Comparison of ENCODE assay signal across 8 mouse cellular contexts in the genomic region with DNA sequence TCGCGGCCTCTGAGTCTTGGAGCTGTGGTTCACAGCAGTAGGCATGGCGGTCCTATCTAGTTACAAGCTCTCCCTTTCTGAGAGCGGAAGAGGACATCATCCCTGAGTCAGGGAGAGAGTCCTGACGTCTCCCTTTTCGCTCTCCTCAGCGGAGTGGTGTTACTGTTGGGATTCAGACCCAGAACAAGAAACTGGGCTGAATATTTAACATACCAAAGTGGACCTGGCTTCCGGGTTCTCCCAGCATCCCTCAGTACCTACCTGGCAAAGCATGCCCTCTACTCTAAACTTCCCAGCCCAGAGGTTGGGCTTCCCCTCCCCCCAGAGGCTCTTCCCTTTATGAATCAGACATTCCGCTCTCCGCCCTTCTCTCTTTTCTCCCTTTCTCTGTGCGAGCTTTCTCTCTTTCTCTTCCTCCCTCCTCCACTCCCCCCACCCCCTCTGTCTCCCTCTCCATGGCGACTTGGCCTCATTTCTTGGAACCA. TPM values are rescaled to one million over a fixed set of nuclear protein-coding genes. Genes with fewer than 3 reads are reported as not detected.
DNase-seq lines count a peak whose midpoint lies in the region; ATAC-seq lines count a peak whose summit lies in the region.

No protein-coding gene starts in this region.

- H3K27ac ChIP-seq in midbrain, embryonic 12.5 days (replicated peaks), result no peak overlapping the region

- WGBS in midbrain, embryonic 12.5 days, result 15% methylated on average over 12 of the region's 12 CpGs

- peak overlapping the region; percentile 60 for H3K4me2 ChIP-seq in midbrain, embryonic 12.5 days (replicated peaks)

- intact Hi-C loops in heart, postnatal 25 days (cut with DNase I), result loop anchor here (2.0 kb wide), 1 partner anchor 413 kb away; no protein-coding TSS in a partner anchor

- peaks cover 16% of the 10 kb centered on the region; the same call in 1 of the 2 replicates for H3K27me3 ChIP-seq in midbrain, embryonic 12.5 days

- H3K9ac ChIP-seq in midbrain, embryonic 12.5 days (replicated peaks), result peak overlapping the region; percentile 35; the same call in 1 of the 2 replicates

- 0 out of 2 replicates have a peak, but pooled peaks have one; percentile 31 for ATAC-seq in granulocyte monocyte progenitor cell, adult 5-6 weeks (replicated peaks; ENCODE audit: poor library complexity, severe bottlenecking)
- peak; percentile 20; the same call in 1 of the 2 replicates for ATAC-seq in midbrain, embryonic 12.5 days (ENCODE audit: low FRiP score, low read depth)

- peak overlapping the region; percentile 43 for H3K4me3 ChIP-seq in midbrain, embryonic 12.5 days

- no peaks in the 10 kb centered on the region for H3K9me3 ChIP-seq in midbrain, embryonic 12.5 days

- H3K4me1 ChIP-seq in midbrain, embryonic 12.5 days, result peaks cover 12% of the 10 kb centered on the region

- peak; percentile 95 for DNase-seq in heart, adult 11 months
- DNase-seq in heart, postnatal 25 days (ENCODE audit: low spot score), result no peak
- peak; percentile 47 for DNase-seq in R1 (ENCODE audit: low read depth, low spot score)
- peak; percentile 65 for DNase-seq in kidney, adult 9 months
- no peak for DNase-seq in thymus, postnatal 0 days (ENCODE audit: low spot score)
- no peak for DNase-seq in ovary, postnatal 14 days (ENCODE audit: low spot score)

- H3K36me3 ChIP-seq in midbrain, embryonic 12.5 days, result no peaks in the 10 kb centered on the region

RNA-seq across cellular contexts. Expression of a gene that starts 5.3 kb away (rescaled TPM):
- under 1 TPM in 1 of 2 experiments, not detected in 1; 0.06 TPM for total RNA-seq in heart, postnatal 25 days (2021)
- not detected in 2 replicates for total RNA-seq in granulocyte monocyte progenitor cell, adult 5-6 weeks (2014; fragmentation: Nextera tagmentation)
- not detected in 2 replicates for total RNA-seq in granulocyte monocyte progenitor cell, adult 5-6 weeks (2017)
- 0.18 and 0.35 TPM in 2 replicates for polyA plus RNA-seq in midbrain, embryonic 12.5 days (2016; fragmentation: Nextera tagmentation; extraction: Ambion mirVana)
- 0.42 and 0.58 TPM in 2 replicates for polyA plus RNA-seq in thymus, postnatal 0 days (2015; fragmentation: Nextera tagmentation; extraction: Ambion mirVana)

RNA-seq across cellular contexts. Expression of a gene that starts 55.9 kb away (rescaled TPM):
- 10 to 100 TPM; 14.0 to 16.7 TPM for total RNA-seq in heart, postnatal 25 days (2021)
- 34.1 and 36.1 TPM in 2 replicates for total RNA-seq in granulocyte monocyte progenitor cell, adult 5-6 weeks (2014; fragmentation: Nextera tagmentation)
- 12.2 and 17.3 TPM in 2 replicates for total RNA-seq in granulocyte monocyte progenitor cell, adult 5-6 weeks (2017)
- 5.1 and 5.3 TPM in 2 replicates for polyA plus RNA-seq in midbrain, embryonic 12.5 days (2016; fragmentation: Nextera tagmentation; extraction: Ambion mirVana)
- polyA plus RNA-seq in thymus, postnatal 0 days (2015; fragmentation: Nextera tagmentation; extraction: Ambion mirVana), result 22.2 and 25.1 TPM in 2 replicates

Comparison
In these comparisons a context has a peak if more than half of its experiments do, and no peak if none do; other contexts are left out.
1. DNase-seq: peak in heart, adult 11 months (single experiment), R1 (single experiment) and kidney, adult 9 months (single experiment); none in heart, postnatal 25 days (single experiment), thymus, postnatal 0 days (single experiment) and ovary, postnatal 14 days (single experiment).